Mouse (Mus musculus) C2C12 (cell line): ENCODE results near the gene Lce1a1. TPM values are rescaled to one million over a fixed set of nuclear protein-coding genes. Genes with fewer than 3 reads are reported as not detected.

Experiments
- H3K27me3 ChIP-seq: one replicate; pipeline ENCODE4 v1.6.1; 2011; ENCODE audit not compliant: control insufficient read depth, insufficient read depth, insufficient read length
- H3K36me3 ChIP-seq: one replicate; pipeline ENCODE4 v1.6.1; 2011; ENCODE audit not compliant: control insufficient read depth, insufficient read depth
- H3K4me3 ChIP-seq: one replicate; pipeline ENCODE4 v1.5.1; 2011; ENCODE audit warnings: mild to moderate bottlenecking, control low read depth; ENCODE audit not compliant: poor library complexity, insufficient read depth, severe bottlenecking
- H3K79me2 ChIP-seq: one replicate; pipeline ENCODE4 v1.6.1; 2011; ENCODE audit not compliant: control insufficient read depth, insufficient read depth
- H3K79me3 ChIP-seq: one replicate; pipeline ENCODE4 v1.6.1; 2011; ENCODE audit warnings: low read depth, control low read depth
- H3ac ChIP-seq: one replicate; pipeline ENCODE3; 2011; ENCODE audit warnings: low read depth; ENCODE audit not compliant: control insufficient read depth, insufficient read length
- CEBPB ChIP-seq: IDR thresholded peaks from one replicate; pipeline ENCODE4 v1.6.1; 2011; ENCODE audit warnings: low read depth, mild to moderate bottlenecking, control low read depth, moderate library complexity
- CTCF ChIP-seq: IDR thresholded peaks from one replicate; pipeline ENCODE4 v1.5.1; 2011; ENCODE audit not compliant: control insufficient read depth, insufficient read depth, insufficient read length
- FOSL1 ChIP-seq: IDR thresholded peaks from one replicate; pipeline ENCODE4 v1.8.0; 2011; ENCODE audit warnings: mild to moderate bottlenecking, low read length; ENCODE audit not compliant: poor library complexity, insufficient read depth, severe bottlenecking
- MAX ChIP-seq: IDR thresholded peaks from one replicate; pipeline ENCODE4 v1.6.1; 2011; ENCODE audit warnings: mild to moderate bottlenecking, control low read depth
- MYOD1 ChIP-seq: IDR thresholded peaks from one replicate; pipeline ENCODE4 v1.6.1; 2011; ENCODE audit warnings: low read depth; ENCODE audit not compliant: control insufficient read depth, insufficient read length
- MYOG ChIP-seq: IDR thresholded peaks from one replicate; pipeline ENCODE4 v1.6.1; 2011; ENCODE audit not compliant: control insufficient read depth, insufficient read length; ENCODE audit errors: extremely low read depth
- USF1 ChIP-seq: IDR thresholded peaks from one replicate; pipeline ENCODE4 v1.6.1; 2011; ENCODE audit warnings: low read depth, mild to moderate bottlenecking, control low read depth, moderate library complexity
- polyA plus RNA-seq: library from polyadenylated mRNA; unstranded; fragments of >200 nt; fragmentation: generic; extraction: Trizol; gene quantifications from one replicate; pipeline ENCODE4 v1.2.1, GENCODE M21; 2012; ENCODE audit warnings: missing spikeins

Gene Lce1a1
- polyA plus RNA-seq, 1 experiment, result not detected

DNA sequence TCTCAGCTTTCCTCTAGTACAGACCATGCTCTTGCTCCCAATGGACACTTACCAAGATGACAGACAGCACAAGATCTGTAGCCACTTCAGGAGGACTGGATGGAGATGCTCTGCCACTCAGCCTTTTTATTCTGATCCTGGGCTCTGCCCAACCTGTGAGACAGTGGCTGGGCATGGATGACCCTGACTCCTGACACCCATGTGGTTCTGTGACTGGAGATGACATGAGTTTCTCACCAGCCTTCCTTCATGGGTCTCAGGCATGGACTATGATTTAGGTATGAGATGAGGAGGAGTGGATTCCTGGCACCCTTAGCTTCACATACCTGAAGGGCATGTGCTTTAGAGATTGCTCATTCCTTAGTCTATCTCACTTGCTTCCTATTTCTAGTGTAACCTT is 8.7 kb upstream of the Lce1a1 start, which contains the start of gene Lce1b:
Lce1b (minus strand) TSS at position 101 of the 400 bp plus-strand sequence.
- Histone ChIP-seq H3K79me3 (no peaks in the 10 kb centered on the region), H3ac (no peak within 1 kb of the TSS), H3K4me3 (no peak within 1 kb of the TSS), H3K27me3 (no peaks in the 10 kb centered on the region), H3K36me3 (no peaks in the 10 kb centered on the region), H3K79me2 (no peaks in the 10 kb centered on the region)
- TF ChIP-seq MYOG, result no peak
- TF ChIP-seq MAX, result no peak
- no peak for TF ChIP-seq USF1
- TF ChIP-seq CTCF, result no peak
- TF ChIP-seq FOSL1, result no peak
- no peak for TF ChIP-seq MYOD1

DNA sequence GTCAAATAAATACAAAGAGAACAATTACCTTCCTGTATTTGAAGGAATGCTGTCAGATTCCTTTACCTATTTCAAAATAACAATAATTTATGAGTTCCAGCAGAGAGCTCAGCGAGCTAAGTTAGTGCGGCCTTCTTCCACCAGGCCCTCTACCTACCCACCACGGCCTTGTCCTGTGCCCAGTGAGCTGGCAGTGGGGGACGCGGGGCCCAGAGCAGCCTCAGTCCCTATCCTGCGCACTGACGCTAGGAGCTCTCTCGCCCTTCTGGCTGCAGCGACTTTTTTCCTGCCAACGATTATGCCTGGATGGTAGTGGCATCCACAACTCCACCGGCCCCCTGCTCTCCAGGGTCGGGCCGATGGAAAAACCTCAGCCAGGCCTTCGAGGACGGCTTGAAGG is 8.3 kb downstream of the Lce1a1 start:
- H3K4me3 ChIP-seq, result no peak overlapping the region
- TF ChIP-seq USF1, result no peak
- TF ChIP-seq MAX, result no peak
- no peak for TF ChIP-seq CEBPB
- TF ChIP-seq CTCF, result no peak
- TF ChIP-seq MYOG, result no peak
- TF ChIP-seq MYOD1, result no peak
- TF ChIP-seq FOSL1, result no peak
- H3K36me3 ChIP-seq, result no peaks in the 10 kb centered on the region
- H3ac ChIP-seq, result no peak overlapping the region
- H3K27me3 ChIP-seq, result no peaks in the 10 kb centered on the region
- no peaks in the 10 kb centered on the region for H3K79me2 ChIP-seq
- H3K79me3 ChIP-seq, result no peaks in the 10 kb centered on the region

DNA sequence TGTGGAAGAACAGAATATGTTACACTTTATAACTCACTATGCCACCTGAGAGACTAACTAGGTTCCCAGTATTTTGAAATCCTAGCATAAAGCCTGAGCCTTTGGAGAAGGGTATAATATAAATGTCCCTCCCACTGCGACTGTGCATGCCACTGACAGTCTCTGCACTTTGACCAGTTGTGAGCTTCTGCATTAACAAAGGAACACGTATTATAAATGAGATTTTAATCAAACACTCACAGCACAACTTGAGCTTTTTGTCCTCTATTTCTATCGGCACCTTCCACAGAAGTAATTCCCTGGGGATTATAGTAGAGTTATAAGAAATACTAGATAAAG is 9.5 kb downstream of the Lce1a1 start:
- H3K27me3 ChIP-seq, result no peaks in the 10 kb centered on the region
- TF ChIP-seq USF1, result no peak
- TF ChIP-seq MAX, result no peak
- TF ChIP-seq MYOG, result no peak
- TF ChIP-seq CEBPB, result no peak
- TF ChIP-seq FOSL1, result no peak
- TF ChIP-seq CTCF, result no peak
- no peak for TF ChIP-seq MYOD1
- no peak overlapping the region for H3K4me3 ChIP-seq
- H3K79me3 ChIP-seq, result no peaks in the 10 kb centered on the region
- no peaks in the 10 kb centered on the region for H3K79me2 ChIP-seq
- H3ac ChIP-seq, result no peak overlapping the region
- H3K36me3 ChIP-seq, result no peaks in the 10 kb centered on the region

DNA sequence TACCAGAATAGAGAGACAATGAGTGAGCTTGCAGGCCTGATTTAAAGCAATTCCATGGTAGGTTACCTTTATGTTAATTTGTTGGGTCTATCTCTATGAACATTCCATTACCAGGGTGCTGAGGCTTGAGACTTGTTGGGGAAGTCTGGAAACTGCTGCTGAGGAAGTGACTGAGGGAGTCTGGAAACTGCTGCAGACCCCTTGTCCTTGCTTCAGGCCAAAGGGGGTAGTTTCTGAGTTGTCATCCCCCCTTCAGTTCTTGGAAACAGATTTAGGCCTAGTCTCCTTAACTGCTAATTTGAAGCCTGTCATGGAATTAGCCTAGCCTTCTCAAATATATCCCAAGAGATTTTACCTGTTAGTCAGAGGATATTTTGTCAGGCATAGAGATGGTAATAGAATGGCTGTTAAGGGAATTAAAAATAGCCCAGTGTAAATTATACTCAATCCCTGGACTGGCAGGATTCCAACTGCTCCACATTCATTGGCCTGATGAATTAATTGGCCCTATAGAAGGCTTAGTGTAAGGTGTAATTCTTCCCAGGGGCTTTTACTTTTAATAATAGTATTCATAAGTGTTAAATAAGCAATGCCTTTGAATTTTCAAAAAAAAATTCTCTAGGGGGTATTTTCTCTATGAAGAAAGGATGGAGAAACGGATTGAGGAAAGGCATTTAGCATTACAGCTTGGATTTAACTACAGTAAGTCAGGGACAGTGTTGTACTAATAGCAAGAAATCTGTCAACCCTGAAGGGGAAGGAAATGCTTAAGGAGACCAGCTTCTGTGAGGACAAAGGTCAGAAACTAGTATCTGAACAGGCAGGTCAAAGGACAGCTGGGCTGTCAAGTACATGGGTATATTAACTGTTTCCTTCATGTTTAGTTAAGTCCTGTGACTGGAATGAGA is 10.1 kb downstream of the Lce1a1 start:
- Histone ChIP-seq H3K4me3 (no peak overlapping the region), H3K79me2 (no peaks in the 10 kb centered on the region)
- TF ChIP-seq MAX, result no peak
- TF ChIP-seq CEBPB, result no peak
- TF ChIP-seq FOSL1, result no peak
- TF ChIP-seq MYOD1, result no peak
- no peak for TF ChIP-seq MYOG
- no peak for TF ChIP-seq USF1
- no peak for TF ChIP-seq CTCF

DNA sequence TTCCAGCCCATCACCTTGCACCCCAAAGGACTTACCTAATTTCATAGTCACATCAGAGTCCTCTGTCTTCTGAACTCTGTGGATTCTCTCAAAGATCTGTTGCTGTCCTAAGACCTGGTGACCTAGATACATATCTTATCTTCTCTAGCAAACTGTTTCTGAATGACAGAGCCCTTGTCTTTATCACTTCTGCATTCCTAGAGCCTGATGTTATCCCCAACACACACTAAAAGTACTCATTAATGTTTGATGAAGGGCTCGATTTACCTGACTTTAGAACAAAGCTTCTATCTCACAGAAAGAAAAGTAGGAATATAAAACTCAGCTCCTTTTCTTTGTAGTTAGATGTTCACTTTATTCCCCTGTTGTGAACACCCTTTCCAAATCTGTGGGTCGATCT is 26.5 kb downstream of the Lce1a1 start, which contains the start of gene Lce6a:
Lce6a (minus strand) TSS at position 101 of the 400 bp plus-strand sequence.
- no peaks in the 10 kb centered on the region for H3K79me3 ChIP-seq
- H3K79me2 ChIP-seq, result no peaks in the 10 kb centered on the region
- H3K36me3 ChIP-seq, result no peaks in the 10 kb centered on the region
- H3ac ChIP-seq, result no peak within 1 kb of the TSS
- H3K27me3 ChIP-seq, result no peaks in the 10 kb centered on the region
- no peak for TF ChIP-seq MYOG
- TF ChIP-seq MYOD1, result no peak
- TF ChIP-seq MAX, result no peak
- H3K4me3 ChIP-seq, result no peak within 1 kb of the TSS

More for the DNA sequence above, 10.1 kb downstream of the Lce1a1 start:
- Histone ChIP-seq H3K36me3 (no peaks in the 10 kb centered on the region), H3K27me3 (no peaks in the 10 kb centered on the region), H3K79me3 (no peaks in the 10 kb centered on the region), H3ac (no peak overlapping the region)
